Mouse (Mus musculus): ENCODE data around the gene Srpk1.

Srpk1 gene

GRCm38 (mm10) chr17:28622300-28622759 lies at the start of gene Srpk1:
Srpk1 (minus strand) TSS chr17:28622709.
- DNase-seq (ENCODE audit: low spot score in 2 of 2) = peak; percentile 80 to 83

GRCm38 (mm10) chr17:28659564-28659963 lies 37.1 kb upstream of the Srpk1 start:
- DNase-seq (ENCODE audit: low spot score in 2 of 2) = no peak

GRCm38 (mm10) chr17:28657936-28658335 lies 35.4 kb upstream of the Srpk1 start:
- no peak for DNase-seq (ENCODE audit: low spot score in 2 of 2)

- no peak for DNase-seq (ENCODE audit: low spot score in 2 of 2)
Observed at GRCm38 (mm10) chr17:28650268-28650667, 27.8 kb upstream of the Srpk1 start.

GRCm38 (mm10) chr17:28648607-28649370 lies 26.3 kb upstream of the Srpk1 start:
- peak in 1 of 2 experiments; percentile 16 for DNase-seq (ENCODE audit: low spot score in 2 of 2)

- no peak for DNase-seq (ENCODE audit: low spot score in 2 of 2)
Observed at GRCm38 (mm10) chr17:28646221-28646620, 23.7 kb upstream of the Srpk1 start.

GRCm38 (mm10) chr17:28644112-28644511 lies 21.6 kb upstream of the Srpk1 start:
- no peak for DNase-seq (ENCODE audit: low spot score in 2 of 2)

GRCm38 (mm10) chr17:28643697-28644096 lies 21.2 kb upstream of the Srpk1 start:
- no peak for DNase-seq (ENCODE audit: low spot score in 2 of 2)

- no peak for DNase-seq (ENCODE audit: low spot score in 2 of 2)
Observed at GRCm38 (mm10) chr17:28640113-28640512, 17.6 kb upstream of the Srpk1 start.

- no peak for DNase-seq (ENCODE audit: low spot score in 2 of 2)
Observed at GRCm38 (mm10) chr17:28637711-28638690, 15.5 kb upstream of the Srpk1 start.

- DNase-seq (ENCODE audit: low spot score in 2 of 2) = no peak
Observed at GRCm38 (mm10) chr17:28635842-28636241, 13.3 kb upstream of the Srpk1 start.

GRCm38 (mm10) chr17:28629125-28629524 lies 6.6 kb upstream of the Srpk1 start:
- no peak for DNase-seq (ENCODE audit: low spot score in 2 of 2)

GRCm38 (mm10) chr17:28628248-28629124 lies 6.0 kb upstream of the Srpk1 start:
- DNase-seq (ENCODE audit: low spot score in 2 of 2) = no peak

- DNase-seq (ENCODE audit: low spot score in 2 of 2) = no peak
Observed at GRCm38 (mm10) chr17:28626937-28627336, 4.4 kb upstream of the Srpk1 start.

- DNase-seq (ENCODE audit: low spot score in 2 of 2) = no peak
Observed at GRCm38 (mm10) chr17:28625327-28625726, 2.8 kb upstream of the Srpk1 start.

- no peak for DNase-seq (ENCODE audit: low spot score in 2 of 2)
Observed at GRCm38 (mm10) chr17:28624841-28625240, 2.3 kb upstream of the Srpk1 start.

GRCm38 (mm10) chr17:28621381-28622299 lies 869 bp downstream of the Srpk1 start:
- peak; percentile 13 to 50 for DNase-seq (ENCODE audit: low spot score in 2 of 2)

- DNase-seq (ENCODE audit: low spot score in 2 of 2) = no peak
Observed at GRCm38 (mm10) chr17:28618775-28619174, 3.7 kb downstream of the Srpk1 start.

- DNase-seq (ENCODE audit: low spot score in 2 of 2) = no peak
Observed at GRCm38 (mm10) chr17:28618124-28618523, 4.4 kb downstream of the Srpk1 start.

- DNase-seq (ENCODE audit: low spot score in 2 of 2) = no peak
Observed at GRCm38 (mm10) chr17:28617636-28618035, 4.9 kb downstream of the Srpk1 start.

Data from urinary bladder, adult 18-20 months (tissue).